Mouse (Mus musculus) lung, postnatal 0 days (tissue): ENCODE measurements at regions not wholly inside any gene's neighbourhood (a gene's known extent, or its start where the extent isn't known, plus 50 kb on each side); places are given as distances from the start of the nearest gene placed in this dataset.

Experiments
- CTCF ChIP-seq: IDR thresholded peaks from 2 replicates; pipeline ENCODE4 v1.5.1; 2016; ENCODE audit warnings: antibody characterized with exemption, mild to moderate bottlenecking
- EP300 ChIP-seq: IDR thresholded peaks from 2 replicates; pipeline ENCODE4 v1.6.1; 2016; ENCODE audit warnings: antibody characterized with exemption, mild to moderate bottlenecking, control low read depth

DNA sequence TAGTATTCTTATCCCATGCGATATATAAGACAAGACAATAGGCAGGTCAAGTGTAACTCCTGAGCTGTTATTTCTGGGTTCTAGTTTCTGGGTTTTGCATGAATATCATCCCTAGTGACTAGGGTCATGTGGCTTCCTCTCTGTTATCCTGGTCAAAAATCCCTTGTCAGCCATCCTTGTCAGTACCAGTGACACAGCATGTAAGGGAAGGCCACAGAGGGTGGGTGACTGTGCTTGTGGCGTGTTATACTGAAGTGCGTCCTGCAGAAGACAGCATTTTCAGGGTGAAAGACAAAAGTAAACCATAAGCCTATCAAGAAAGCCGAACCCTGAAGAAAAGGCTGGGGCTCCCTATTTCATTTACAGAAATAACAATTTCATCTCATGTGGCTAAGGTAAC is 50.7 kb upstream of the Echdc3 start:
- TF ChIP-seq CTCF (no peak), EP300 (no peak)
